Mouse (Mus musculus): ENCODE measurements around the gene Snx30. TPM values are rescaled to one million over a fixed set of nuclear protein-coding genes. Genes with fewer than 3 reads are reported as not detected.

The Snx30 gene
- polyA plus RNA-seq, 1 experiment, result 24.7 TPM

DNA sequence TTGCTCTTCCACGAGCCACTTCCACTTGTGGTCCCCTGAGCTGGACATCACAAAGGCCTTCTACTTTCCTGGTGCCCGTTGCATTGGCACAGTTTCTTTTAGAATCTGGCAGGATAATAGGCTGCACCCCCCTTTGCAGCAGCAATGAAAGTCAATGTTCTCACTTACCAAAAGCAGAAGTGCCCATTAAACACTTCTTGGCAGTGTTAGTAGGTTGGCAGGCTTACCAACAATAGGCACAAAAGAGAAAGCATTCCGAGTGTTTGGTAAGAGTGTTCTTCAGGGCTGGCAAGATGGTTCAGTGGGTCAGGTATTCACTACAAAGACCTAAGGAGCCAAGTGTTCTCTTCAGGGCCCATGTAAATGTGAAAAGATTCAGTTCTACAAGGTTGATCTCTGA, 73.8 kb downstream of the Snx30 start:
- no peaks in the 10 kb centered on the region for H3K27me3 ChIP-seq (ENCODE audit: control insufficient read depth, insufficient read depth, low read length)
- no peak overlapping the region for H3K4me3 ChIP-seq (replicated peaks; ENCODE audit: insufficient read depth, low read depth, low read length)
- TF ChIP-seq CTCF (IDR thresholded peaks at IDR 0.05; ENCODE audit: borderline replicate concordance, insufficient read depth, low read depth, low read length) (no peak), POLR2A (IDR thresholded peaks at IDR 0.05; ENCODE audit: borderline replicate concordance, insufficient read depth, low read length) (no peak)
- DNase-seq, result peak in 1 of 2 experiments; percentile 23
- H3K27ac ChIP-seq (ENCODE audit: insufficient read depth, low read length), result no peak overlapping the region
- 10% methylated on average over 3 of the region's 3 CpGs for WGBS
- H3K4me1 ChIP-seq (ENCODE audit: control insufficient read depth, insufficient read depth, low read length), result peaks cover 14% of the 10 kb centered on the region

GRCm38 (mm10) chr4:59880725-59881124, 75.1 kb downstream of the Snx30 start:
- no peak overlapping the region for H3K4me3 ChIP-seq (replicated peaks; ENCODE audit: insufficient read depth, low read depth, low read length)
- peaks cover 8% of the 10 kb centered on the region; the same call in 1 of the 2 replicates for H3K4me1 ChIP-seq (ENCODE audit: control insufficient read depth, insufficient read depth, low read length)
- H3K27ac ChIP-seq (ENCODE audit: insufficient read depth, low read length), result no peak overlapping the region
- WGBS, result 30% methylated on average over 5 of the region's 5 CpGs
- peak; percentile 48 to 75 for DNase-seq
- H3K27me3 ChIP-seq (ENCODE audit: control insufficient read depth, insufficient read depth, low read length), result no peaks in the 10 kb centered on the region
- no peak for TF ChIP-seq CTCF (IDR thresholded peaks at IDR 0.05; ENCODE audit: borderline replicate concordance, insufficient read depth, low read depth, low read length)
- TF ChIP-seq POLR2A (IDR thresholded peaks at IDR 0.05; ENCODE audit: borderline replicate concordance, insufficient read depth, low read length), result no peak

DNA sequence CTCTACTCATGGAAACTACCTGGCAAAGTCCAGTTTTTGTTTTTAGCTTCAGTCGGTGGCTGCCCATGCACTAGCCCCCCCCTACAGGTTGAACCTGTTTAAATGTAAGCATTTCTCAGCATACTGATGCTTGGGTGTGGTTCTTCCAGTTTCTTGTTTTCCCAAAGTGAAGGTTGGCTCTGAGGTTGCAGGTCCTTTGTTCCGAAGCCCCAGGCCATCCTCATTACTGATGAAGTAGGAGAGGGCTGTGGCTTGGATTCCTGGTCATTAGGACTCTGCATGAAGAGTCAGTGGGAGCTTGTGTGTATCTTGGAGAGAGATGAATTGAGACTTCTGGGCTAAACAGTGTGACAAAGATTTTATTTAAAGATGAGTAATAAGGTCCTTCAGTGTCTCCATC, 75.6 kb downstream of the Snx30 start:
- H3K4me1 ChIP-seq (ENCODE audit: control insufficient read depth, insufficient read depth, low read length), result peaks cover 8% of the 10 kb centered on the region; the same call in 1 of the 2 replicates
- H3K27me3 ChIP-seq (ENCODE audit: control insufficient read depth, insufficient read depth, low read length), result no peaks in the 10 kb centered on the region
- no peak overlapping the region for H3K27ac ChIP-seq (ENCODE audit: insufficient read depth, low read length)
- no peak for TF ChIP-seq POLR2A (IDR thresholded peaks at IDR 0.05; ENCODE audit: borderline replicate concordance, insufficient read depth, low read length)
- no peak for TF ChIP-seq CTCF (IDR thresholded peaks at IDR 0.05; ENCODE audit: borderline replicate concordance, insufficient read depth, low read depth, low read length)
- no peak overlapping the region for H3K4me3 ChIP-seq (replicated peaks; ENCODE audit: insufficient read depth, low read depth, low read length)
- 47% methylated on average over 2 of the region's 2 CpGs for WGBS
- DNase-seq, result peak in 1 of 2 experiments; percentile 23

GRCm38 (mm10) chr4:59884136-59884696, 78.6 kb downstream of the Snx30 start:
- Histone ChIP-seq H3K4me3 (replicated peaks; ENCODE audit: insufficient read depth, low read depth, low read length) (no peak overlapping the region), H3K4me1 (ENCODE audit: control insufficient read depth, insufficient read depth, low read length) (peaks cover 9% of the 10 kb centered on the region; the same call in 1 of the 2 replicates), H3K27ac (ENCODE audit: insufficient read depth, low read length) (no peak overlapping the region), H3K27me3 (ENCODE audit: control insufficient read depth, insufficient read depth, low read length) (no peaks in the 10 kb centered on the region)
- WGBS, result 78% methylated on average over 6 of the region's 6 CpGs
- DNase-seq, result no peak
- TF ChIP-seq CTCF (IDR thresholded peaks at IDR 0.05; ENCODE audit: borderline replicate concordance, insufficient read depth, low read depth, low read length), result no peak
- TF ChIP-seq POLR2A (IDR thresholded peaks at IDR 0.05; ENCODE audit: borderline replicate concordance, insufficient read depth, low read length), result no peak

DNA sequence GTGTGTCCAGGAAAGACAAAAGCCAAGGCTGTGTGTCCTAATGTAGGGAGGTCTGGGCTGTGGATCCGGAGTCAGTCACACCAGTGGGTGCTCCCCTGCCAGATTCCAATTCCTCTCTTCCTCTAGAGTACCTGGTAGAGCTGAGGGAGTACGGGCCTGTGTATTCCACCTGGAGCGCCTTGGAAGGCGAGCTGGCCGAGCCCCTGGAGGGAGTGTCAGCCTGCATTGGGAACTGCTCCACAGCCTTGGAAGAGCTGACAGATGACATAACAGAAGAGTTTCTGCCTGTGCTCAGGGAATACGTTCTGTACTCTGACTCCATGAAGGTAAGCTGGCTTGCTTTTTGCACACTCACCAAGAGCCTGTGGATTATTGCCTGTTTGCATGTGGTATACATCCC, 80.6 kb downstream of the Snx30 start:
- Histone ChIP-seq H3K27ac (ENCODE audit: insufficient read depth, low read length) (no peak overlapping the region), H3K27me3 (ENCODE audit: control insufficient read depth, insufficient read depth, low read length) (no peaks in the 10 kb centered on the region), H3K4me1 (ENCODE audit: control insufficient read depth, insufficient read depth, low read length) (peaks cover 19% of the 10 kb centered on the region), H3K4me3 (replicated peaks; ENCODE audit: insufficient read depth, low read depth, low read length) (no peak overlapping the region)
- DNase-seq, result peak; percentile 42 to 49
- 24% methylated on average over 6 of the region's 6 CpGs for WGBS
- TF ChIP-seq POLR2A (IDR thresholded peaks at IDR 0.05; ENCODE audit: borderline replicate concordance, insufficient read depth, low read length) (no peak), CTCF (IDR thresholded peaks at IDR 0.05; ENCODE audit: borderline replicate concordance, insufficient read depth, low read depth, low read length) (no peak)

DNA sequence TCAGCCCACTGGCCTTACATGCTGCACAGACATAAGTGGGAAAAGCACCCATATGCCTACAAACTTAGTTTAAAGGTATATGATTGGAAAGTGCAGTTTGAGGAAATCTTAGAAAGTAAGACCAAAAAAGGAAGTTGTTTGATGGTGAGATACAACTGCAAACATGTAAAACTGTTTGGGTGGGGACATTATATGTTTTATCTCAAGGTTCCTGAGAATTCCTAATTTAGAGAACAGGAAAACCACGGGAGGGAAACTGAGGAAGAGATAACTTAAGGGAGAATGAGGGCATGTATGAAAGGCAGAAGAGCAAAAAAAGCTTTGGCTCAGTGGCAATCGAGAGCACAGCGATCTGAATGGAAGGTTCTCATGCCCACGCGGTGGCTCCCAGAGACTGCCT, 81.4 kb downstream of the Snx30 start:
- WGBS, result 80% methylated on average over 5 of the region's 5 CpGs
- TF ChIP-seq POLR2A (IDR thresholded peaks at IDR 0.05; ENCODE audit: borderline replicate concordance, insufficient read depth, low read length), result no peak
- TF ChIP-seq CTCF (IDR thresholded peaks at IDR 0.05; ENCODE audit: borderline replicate concordance, insufficient read depth, low read depth, low read length), result no peak
- H3K27me3 ChIP-seq (ENCODE audit: control insufficient read depth, insufficient read depth, low read length), result no peaks in the 10 kb centered on the region
- H3K4me1 ChIP-seq (ENCODE audit: control insufficient read depth, insufficient read depth, low read length), result peaks cover 23% of the 10 kb centered on the region
- H3K4me3 ChIP-seq (replicated peaks; ENCODE audit: insufficient read depth, low read depth, low read length), result no peak overlapping the region
- no peak for DNase-seq
- no peak overlapping the region for H3K27ac ChIP-seq (ENCODE audit: insufficient read depth, low read length)

DNA sequence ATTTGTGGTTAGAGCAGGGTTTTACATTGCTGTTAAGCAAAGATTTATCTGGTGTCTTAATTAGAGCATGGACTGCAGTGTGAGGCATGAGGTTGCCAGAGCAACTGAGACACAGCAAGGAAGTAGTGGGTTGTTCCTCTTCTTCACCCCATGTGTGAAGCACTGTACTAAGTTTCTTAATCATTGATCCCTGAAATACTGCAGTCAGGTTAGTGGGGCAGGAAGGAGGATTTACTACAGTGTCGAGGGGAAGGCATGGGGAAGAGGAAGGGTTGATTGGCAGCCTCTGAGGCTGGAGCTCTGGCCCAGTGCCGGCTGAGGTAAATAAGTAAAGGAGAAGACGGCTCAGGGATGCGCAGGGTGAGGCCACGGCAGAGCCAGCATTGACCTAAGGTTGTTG, 82.4 kb downstream of the Snx30 start:
- 69% methylated on average over 5 of the region's 5 CpGs for WGBS
- Histone ChIP-seq H3K27me3 (ENCODE audit: control insufficient read depth, insufficient read depth, low read length) (no peaks in the 10 kb centered on the region), H3K4me3 (replicated peaks; ENCODE audit: insufficient read depth, low read depth, low read length) (no peak overlapping the region), H3K27ac (ENCODE audit: insufficient read depth, low read length) (no peak overlapping the region), H3K4me1 (ENCODE audit: control insufficient read depth, insufficient read depth, low read length) (peaks cover 28% of the 10 kb centered on the region)
- DNase-seq, result no peak
- TF ChIP-seq POLR2A (IDR thresholded peaks at IDR 0.05; ENCODE audit: borderline replicate concordance, insufficient read depth, low read length) (no peak), CTCF (IDR thresholded peaks at IDR 0.05; ENCODE audit: borderline replicate concordance, insufficient read depth, low read depth, low read length) (no peak)

DNA sequence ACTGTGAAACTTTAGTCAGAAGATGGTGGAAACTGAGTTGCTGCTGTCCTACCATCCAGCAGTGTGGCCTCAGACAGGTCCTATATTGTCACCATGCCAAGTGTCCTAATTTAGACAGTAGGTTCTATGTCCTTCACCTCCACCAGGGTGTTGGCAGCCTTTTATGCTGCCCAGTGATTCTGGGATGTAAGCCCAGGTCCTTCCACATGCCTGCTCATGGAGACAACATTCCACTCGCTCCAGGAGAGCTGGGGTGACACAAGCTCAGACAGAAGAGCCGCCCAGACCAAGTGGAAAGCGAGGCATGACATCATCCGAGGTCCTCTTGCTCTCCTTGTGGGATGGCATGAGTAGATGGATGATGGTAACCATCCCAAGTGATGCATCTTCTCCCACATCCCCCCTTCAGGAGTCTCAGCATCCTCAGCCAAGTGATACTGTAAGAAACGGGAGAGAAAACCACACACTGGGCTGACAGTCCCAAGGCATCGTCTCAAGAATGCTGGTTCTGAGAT, 84.5 kb downstream of the Snx30 start:
- Histone ChIP-seq H3K27me3 (ENCODE audit: control insufficient read depth, insufficient read depth, low read length) (no peaks in the 10 kb centered on the region), H3K27ac (ENCODE audit: insufficient read depth, low read length) (peak overlapping the region; percentile 45), H3K4me1 (ENCODE audit: control insufficient read depth, insufficient read depth, low read length) (peaks cover 28% of the 10 kb centered on the region), H3K4me3 (replicated peaks; ENCODE audit: insufficient read depth, low read depth, low read length) (no peak overlapping the region)
- TF ChIP-seq CTCF (IDR thresholded peaks at IDR 0.05; ENCODE audit: borderline replicate concordance, insufficient read depth, low read depth, low read length), result peak; percentile 11; the same call in 1 of the 2 replicates
- TF ChIP-seq POLR2A (IDR thresholded peaks at IDR 0.05; ENCODE audit: borderline replicate concordance, insufficient read depth, low read length), result no peak
- WGBS, result 15% methylated on average over 6 of the region's 6 CpGs
- DNase-seq, result peak; percentile 80 to 91

All from cerebellum, adult 2 months (tissue).